Mouse (Mus musculus) cortical plate, adult 2 months (tissue): Measurements from ENCODE around the gene Ick.

Source experiments
- CTCF ChIP-seq: fragments of 200-500 bp; IDR thresholded peaks from 2 replicates; pipeline ENCODE4 v1.5.1; 2011; ENCODE audit warnings: mild to moderate bottlenecking, control low read depth, low read length; ENCODE audit not compliant: insufficient read depth; ENCODE audit errors: extremely low read depth
- POLR2A ChIP-seq: fragments of 200-500 bp; IDR thresholded peaks from 2 replicates; pipeline ENCODE4 v1.6.1; 2011; ENCODE audit warnings: mild to moderate bottlenecking, low read length, control low read depth; ENCODE audit not compliant: insufficient read depth; ENCODE audit errors: extremely low read depth

- TF ChIP-seq POLR2A: no peak
- TF ChIP-seq CTCF: no peak
These were observed 2.5 kb downstream of the Ick start for GRCm38 (mm10) chr9:78111456-78111855.
